Mouse (Mus musculus) left cerebral cortex, adult 11 months (tissue): Measurements from ENCODE around the gene Pla2g12b.

Experiments
- DNase-seq: peaks from one replicate; pipeline ENCODE4 v3.0.0; 2022; ENCODE audit warnings: low spot score

Gene Pla2g12b

DNA sequence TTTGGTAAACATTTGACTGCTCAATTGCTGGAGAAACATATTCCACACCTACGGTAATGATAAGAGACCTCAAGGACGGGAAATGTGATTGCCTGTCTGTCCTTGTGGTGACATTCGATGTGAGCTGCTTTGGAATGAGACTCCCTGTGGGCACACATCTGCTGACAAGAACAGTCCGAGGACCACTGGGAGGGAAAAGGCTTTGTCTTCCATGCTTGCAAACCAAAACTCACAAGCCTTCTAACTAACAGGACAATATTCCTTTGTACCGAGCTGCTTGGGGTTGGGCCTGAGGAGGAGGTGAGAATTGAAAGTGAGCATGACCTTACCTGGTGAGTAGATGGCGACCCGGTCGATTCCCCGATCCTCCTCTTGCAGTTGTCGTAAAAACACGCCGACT is 63.8 kb downstream of the Pla2g12b start:
- DNase-seq, result no peak

DNA sequence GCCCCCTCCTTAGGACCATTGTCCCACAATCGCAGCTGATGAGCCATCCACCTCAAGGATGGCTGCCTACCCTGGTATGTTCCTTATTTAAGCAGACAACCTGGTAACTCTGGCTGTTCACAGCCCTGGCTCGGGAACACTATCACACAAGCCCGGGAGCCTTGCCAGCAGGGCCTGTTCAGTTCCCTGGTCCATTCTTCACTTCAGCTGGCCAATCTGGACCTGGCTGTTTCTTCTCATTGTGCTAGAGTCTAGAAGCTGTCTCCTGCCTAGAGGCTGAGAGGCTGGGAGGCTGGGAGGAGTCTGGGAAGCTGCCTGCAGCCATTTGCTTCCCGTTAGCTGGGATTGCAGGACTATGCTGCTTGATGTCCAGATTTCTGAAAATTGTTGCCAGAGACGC is 67.0 kb downstream of the Pla2g12b start:
- no peak for DNase-seq
